Mouse (Mus musculus) WW6 (cell line): ENCODE data around the gene Il15.

Experiments used
- DNase-seq: peaks from one replicate; pipeline ENCODE4 v3.0.0-alpha.2; 2013; ENCODE audit warnings: low read depth, low spot score

Gene Il15

GRCm38 (mm10) chr8:82402686-82403330, at the start of gene Il15:
Gene Il15, minus strand, starts transcription at chr8:82403222.
- peak; percentile 7 for DNase-seq

- no peak for DNase-seq
Measured at GRCm38 (mm10) chr8:82444897-82445296, 41.9 kb upstream of the Il15 start.

GRCm38 (mm10) chr8:82416587-82417340, 13.7 kb upstream of the Il15 start:
- no peak for DNase-seq

- no peak for DNase-seq
Measured at GRCm38 (mm10) chr8:82415485-82415884, 12.5 kb upstream of the Il15 start.

- DNase-seq = no peak
Measured at GRCm38 (mm10) chr8:82410135-82410534, 7.1 kb upstream of the Il15 start.

GRCm38 (mm10) chr8:82407060-82407459, 4.0 kb upstream of the Il15 start:
- no peak for DNase-seq

GRCm38 (mm10) chr8:82404068-82404467, 1.0 kb upstream of the Il15 start:
- DNase-seq = no peak

- peak; percentile 9 for DNase-seq
Measured at GRCm38 (mm10) chr8:82402261-82402685, 749 bp downstream of the Il15 start.

- no peak for DNase-seq
Measured at GRCm38 (mm10) chr8:82401490-82401889, 1.5 kb downstream of the Il15 start.

GRCm38 (mm10) chr8:82401059-82401458, 2.0 kb downstream of the Il15 start:
- DNase-seq = no peak

GRCm38 (mm10) chr8:82400376-82400775, 2.6 kb downstream of the Il15 start:
- DNase-seq = no peak

- no peak for DNase-seq
Measured at GRCm38 (mm10) chr8:82398546-82398945, 4.5 kb downstream of the Il15 start.

- DNase-seq = no peak
Measured at GRCm38 (mm10) chr8:82391258-82391657, 11.8 kb downstream of the Il15 start.

GRCm38 (mm10) chr8:82388356-82388902, 14.6 kb downstream of the Il15 start:
- no peak for DNase-seq

GRCm38 (mm10) chr8:82387614-82388013, 15.4 kb downstream of the Il15 start:
- DNase-seq = no peak

GRCm38 (mm10) chr8:82385867-82386266, 17.2 kb downstream of the Il15 start:
- DNase-seq = no peak

- no peak for DNase-seq
Measured at GRCm38 (mm10) chr8:82384458-82385234, 18.4 kb downstream of the Il15 start.

- DNase-seq = no peak
Measured at GRCm38 (mm10) chr8:82383346-82383745, 19.7 kb downstream of the Il15 start.

GRCm38 (mm10) chr8:82382316-82382715, 20.7 kb downstream of the Il15 start:
- no peak for DNase-seq

GRCm38 (mm10) chr8:82374470-82374869, 28.6 kb downstream of the Il15 start:
- DNase-seq = no peak

GRCm38 (mm10) chr8:82372846-82373245, 30.2 kb downstream of the Il15 start:
- DNase-seq = no peak

- DNase-seq = no peak
Measured at GRCm38 (mm10) chr8:82370657-82371056, 32.4 kb downstream of the Il15 start.
